Mouse (Mus musculus): ENCODE data around the gene Cyld. TPM values are rescaled to one million over a fixed set of nuclear protein-coding genes. Genes with fewer than 3 reads are reported as not detected.

The Cyld gene
- total and polyA plus RNA-seq, 2 experiments, result 3.1 to 17.5 TPM

GRCm38 (mm10) chr8:88691342-88691948 lies 5.4 kb upstream of the Cyld start:
- H3K9ac ChIP-seq (ENCODE audit: low read depth, low read length), result no peak overlapping the region
- TF ChIP-seq POLR2A (IDR thresholded peaks at IDR 0.05; ENCODE audit: extremely low read depth, insufficient read depth, low read length) (no peak), CTCF (IDR thresholded peaks at IDR 0.05; ENCODE audit: low read depth, low read length) (no peak)
- no peaks in the 10 kb centered on the region for H3K36me3 ChIP-seq (ENCODE audit: control insufficient read depth, insufficient read depth, low read length)
- no peaks in the 10 kb centered on the region for H3K4me1 ChIP-seq (ENCODE audit: control insufficient read depth, insufficient read depth, low read length)
- DNase-seq (ENCODE audit: extremely low read depth, low read depth, low spot score), result no peak
- H3K79me2 ChIP-seq (ENCODE audit: control insufficient read depth, insufficient read depth, low read length), result no peaks in the 10 kb centered on the region
- WGBS, result 47% methylated on average over 4 of the region's 4 CpGs
- no peak overlapping the region for H3K27ac ChIP-seq (replicated peaks; ENCODE audit: insufficient read depth, low read depth, low read length)
- H3K4me3 ChIP-seq (ENCODE audit: insufficient read depth, low read depth, low read length), result no peak overlapping the region
- H3K27me3 ChIP-seq (ENCODE audit: control insufficient read depth, insufficient read depth, low read length), result no peaks in the 10 kb centered on the region

DNA sequence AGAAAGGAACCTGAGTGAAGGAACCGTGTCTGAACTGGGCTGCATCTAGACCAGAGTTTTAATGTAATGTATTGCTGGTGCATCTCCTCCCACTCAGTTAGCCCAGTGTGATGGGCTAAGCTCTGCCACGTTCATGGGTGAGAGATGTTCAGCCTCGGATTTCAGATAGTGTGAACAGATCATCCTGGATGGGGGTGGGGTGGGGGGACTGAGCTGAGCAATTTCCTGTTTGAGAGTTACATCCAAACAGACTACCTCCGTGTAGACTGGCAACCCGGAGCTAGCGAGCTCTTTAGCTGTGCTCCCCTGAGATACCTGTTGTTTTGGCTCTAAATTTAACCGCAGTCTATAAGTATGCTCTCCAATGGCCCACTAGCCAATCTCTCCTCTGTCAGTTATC lies 4.9 kb upstream of the Cyld start:
- Histone ChIP-seq H3K4me3 (ENCODE audit: insufficient read depth, low read depth, low read length) (no peak overlapping the region), H3K27me3 (ENCODE audit: control insufficient read depth, insufficient read depth, low read length) (no peaks in the 10 kb centered on the region), H3K27ac (replicated peaks; ENCODE audit: insufficient read depth, low read depth, low read length) (no peak overlapping the region), H3K4me1 (ENCODE audit: control insufficient read depth, insufficient read depth, low read length) (no peaks in the 10 kb centered on the region), H3K9ac (ENCODE audit: low read depth, low read length) (no peak overlapping the region), H3K36me3 (ENCODE audit: control insufficient read depth, insufficient read depth, low read length) (no peaks in the 10 kb centered on the region), H3K79me2 (ENCODE audit: control insufficient read depth, insufficient read depth, low read length) (no peaks in the 10 kb centered on the region)
- TF ChIP-seq POLR2A (IDR thresholded peaks at IDR 0.05; ENCODE audit: extremely low read depth, insufficient read depth, low read length), result no peak
- TF ChIP-seq CTCF (IDR thresholded peaks at IDR 0.05; ENCODE audit: low read depth, low read length), result no peak
- no peak for DNase-seq (ENCODE audit: extremely low read depth, low read depth, low spot score)
- WGBS, result 48% methylated on average over 7 of the region's 7 CpGs

- whole genome bisulfite sequencing, result 82% methylated on average over 6 of the region's 6 CpGs
- H3K4me3 ChIP-seq (ENCODE audit: insufficient read depth, low read depth, low read length), result no peak overlapping the region
- H3K79me2 ChIP-seq (ENCODE audit: control insufficient read depth, insufficient read depth, low read length), result 0 out of 2 replicates have a peak, but pooled peaks cover under 1% of the 10 kb centered on the region
- H3K36me3 ChIP-seq (ENCODE audit: control insufficient read depth, insufficient read depth, low read length), result no peaks in the 10 kb centered on the region
- H3K27me3 ChIP-seq (ENCODE audit: control insufficient read depth, insufficient read depth, low read length), result no peaks in the 10 kb centered on the region
- DNase-seq (ENCODE audit: extremely low read depth, low read depth, low spot score), result no peak
- H3K27ac ChIP-seq (replicated peaks; ENCODE audit: insufficient read depth, low read depth, low read length), result no peak overlapping the region
- H3K9ac ChIP-seq (ENCODE audit: low read depth, low read length), result no peak overlapping the region
- peaks cover 2% of the 10 kb centered on the region; the same call in 1 of the 2 replicates for H3K4me1 ChIP-seq (ENCODE audit: control insufficient read depth, insufficient read depth, low read length)
- no peak for TF ChIP-seq POLR2A (IDR thresholded peaks at IDR 0.05; ENCODE audit: extremely low read depth, insufficient read depth, low read length)
- no peak for TF ChIP-seq CTCF (IDR thresholded peaks at IDR 0.05; ENCODE audit: low read depth, low read length)
Measured at GRCm38 (mm10) chr8:88692866-88693265, 4.0 kb upstream of the Cyld start.

GRCm38 (mm10) chr8:88693376-88693775 lies 3.5 kb upstream of the Cyld start:
- H3K36me3 ChIP-seq (ENCODE audit: control insufficient read depth, insufficient read depth, low read length), result no peaks in the 10 kb centered on the region
- 91% methylated on average over 4 of the region's 4 CpGs for WGBS
- DNase-seq (ENCODE audit: extremely low read depth, low read depth, low spot score), result no peak
- no peak overlapping the region for H3K9ac ChIP-seq (ENCODE audit: low read depth, low read length)
- H3K79me2 ChIP-seq (ENCODE audit: control insufficient read depth, insufficient read depth, low read length), result 0 out of 2 replicates have a peak, but pooled peaks cover 3% of the 10 kb centered on the region
- no peak for TF ChIP-seq CTCF (IDR thresholded peaks at IDR 0.05; ENCODE audit: low read depth, low read length)
- TF ChIP-seq POLR2A (IDR thresholded peaks at IDR 0.05; ENCODE audit: extremely low read depth, insufficient read depth, low read length), result no peak
- H3K4me1 ChIP-seq (ENCODE audit: control insufficient read depth, insufficient read depth, low read length), result peaks cover 4% of the 10 kb centered on the region; the same call in 1 of the 2 replicates
- H3K4me3 ChIP-seq (ENCODE audit: insufficient read depth, low read depth, low read length), result no peak overlapping the region
- H3K27me3 ChIP-seq (ENCODE audit: control insufficient read depth, insufficient read depth, low read length), result no peaks in the 10 kb centered on the region
- no peak overlapping the region for H3K27ac ChIP-seq (replicated peaks; ENCODE audit: insufficient read depth, low read depth, low read length)

DNA sequence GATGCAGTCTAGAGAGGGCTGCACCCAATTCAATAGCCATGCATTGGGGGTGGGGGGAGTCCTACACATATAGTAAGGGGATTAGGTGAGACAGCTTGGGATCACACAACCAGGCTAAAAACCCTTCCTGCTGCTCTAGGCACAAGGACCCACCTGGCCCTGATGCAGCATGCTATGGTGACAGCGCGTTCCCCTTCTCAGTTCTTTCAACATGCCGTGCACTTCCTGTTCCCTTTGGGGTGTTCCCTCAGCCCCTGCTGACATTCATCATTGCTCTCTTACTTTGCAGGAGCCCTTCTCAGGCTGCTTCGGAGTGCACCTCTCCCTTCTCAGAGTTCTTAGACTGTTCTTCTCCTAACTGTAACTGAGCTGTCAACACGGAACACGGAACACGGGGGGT lies 2.5 kb upstream of the Cyld start:
- no peak for TF ChIP-seq CTCF (IDR thresholded peaks at IDR 0.05; ENCODE audit: low read depth, low read length)
- no peak for TF ChIP-seq POLR2A (IDR thresholded peaks at IDR 0.05; ENCODE audit: extremely low read depth, insufficient read depth, low read length)
- peaks cover 4% of the 10 kb centered on the region; the same call in 1 of the 2 replicates for H3K4me1 ChIP-seq (ENCODE audit: control insufficient read depth, insufficient read depth, low read length)
- no peaks in the 10 kb centered on the region for H3K27me3 ChIP-seq (ENCODE audit: control insufficient read depth, insufficient read depth, low read length)
- no peak for DNase-seq (ENCODE audit: extremely low read depth, low read depth, low spot score)
- 0 out of 2 replicates have a peak, but pooled peaks cover 3% of the 10 kb centered on the region for H3K79me2 ChIP-seq (ENCODE audit: control insufficient read depth, insufficient read depth, low read length)
- H3K27ac ChIP-seq (replicated peaks; ENCODE audit: insufficient read depth, low read depth, low read length), result no peak overlapping the region
- 76% methylated on average over 7 of the region's 7 CpGs for WGBS
- no peak overlapping the region for H3K4me3 ChIP-seq (ENCODE audit: insufficient read depth, low read depth, low read length)
- H3K9ac ChIP-seq (ENCODE audit: low read depth, low read length), result no peak overlapping the region
- no peaks in the 10 kb centered on the region for H3K36me3 ChIP-seq (ENCODE audit: control insufficient read depth, insufficient read depth, low read length)

- DNase-seq (ENCODE audit: extremely low read depth, low read depth, low spot score), result no peak
- Histone ChIP-seq H3K79me2 (ENCODE audit: control insufficient read depth, insufficient read depth, low read length) (0 out of 2 replicates have a peak, but pooled peaks cover 3% of the 10 kb centered on the region), H3K9ac (ENCODE audit: low read depth, low read length) (no peak overlapping the region), H3K4me1 (ENCODE audit: control insufficient read depth, insufficient read depth, low read length) (peaks cover 4% of the 10 kb centered on the region; the same call in 1 of the 2 replicates), H3K27ac (replicated peaks; ENCODE audit: insufficient read depth, low read depth, low read length) (no peak overlapping the region), H3K27me3 (ENCODE audit: control insufficient read depth, insufficient read depth, low read length) (no peaks in the 10 kb centered on the region), H3K36me3 (ENCODE audit: control insufficient read depth, insufficient read depth, low read length) (no peaks in the 10 kb centered on the region), H3K4me3 (ENCODE audit: insufficient read depth, low read depth, low read length) (peak overlapping the region; percentile 32)
- 7% methylated on average over 7 of the region's 7 CpGs for WGBS
- TF ChIP-seq POLR2A (IDR thresholded peaks at IDR 0.05; ENCODE audit: extremely low read depth, insufficient read depth, low read length) (no peak), CTCF (IDR thresholded peaks at IDR 0.05; ENCODE audit: low read depth, low read length) (no peak)
Measured at GRCm38 (mm10) chr8:88696228-88696627, 600 bp upstream of the Cyld start.
